Mouse (Mus musculus): ENCODE data around the gene Nploc4. TPM values are rescaled to one million over a fixed set of nuclear protein-coding genes. Genes with fewer than 3 reads are reported as not detected.

The Nploc4 gene
- 13.1 TPM for polyA plus RNA-seq (2014; fragmentation: Illumina TruSeq; extraction: RNeasy Lipid Tissue Mini Kit (QIAGEN cat#74804); ENCODE audit: low read depth, low replicate concordance)

DNA sequence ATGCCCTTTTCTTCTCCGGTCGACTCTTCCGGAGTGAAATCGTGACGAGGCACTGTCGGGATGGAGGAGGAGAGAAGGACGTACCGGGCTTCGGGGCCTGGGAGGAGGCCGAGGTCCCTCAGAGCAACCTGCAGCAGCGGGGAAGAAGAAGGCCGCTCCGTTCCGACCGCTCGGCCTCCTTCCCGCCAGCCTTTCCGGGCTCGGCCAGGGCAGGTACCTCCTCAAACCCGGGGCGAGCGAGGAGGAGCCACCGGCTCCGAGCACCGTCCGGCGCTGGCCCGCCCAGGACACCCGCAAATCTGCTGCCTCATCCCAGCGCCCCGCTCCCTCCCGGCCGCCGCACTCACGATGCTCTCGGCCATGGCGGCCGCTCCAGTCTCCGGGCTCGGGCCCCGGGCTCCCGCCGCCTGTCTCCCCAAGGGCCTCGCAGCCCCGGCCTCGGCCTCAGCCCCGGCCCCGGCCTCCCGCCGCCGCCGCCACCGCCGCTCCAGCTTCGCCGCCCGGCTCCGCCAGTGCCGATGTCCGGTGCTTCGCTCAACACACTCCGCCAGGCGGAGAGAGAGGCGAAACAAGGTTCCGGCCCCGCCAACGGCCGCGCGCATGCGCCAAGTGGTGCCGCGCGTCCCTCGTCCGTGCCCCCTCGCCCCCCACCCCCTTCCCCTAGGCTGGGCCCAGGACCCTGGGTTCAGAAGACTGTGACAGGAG is at the start of gene Nploc4:
Gene Nploc4 (minus strand): TSS at position 557 of the 705 bp plus-strand sequence.

DNA sequence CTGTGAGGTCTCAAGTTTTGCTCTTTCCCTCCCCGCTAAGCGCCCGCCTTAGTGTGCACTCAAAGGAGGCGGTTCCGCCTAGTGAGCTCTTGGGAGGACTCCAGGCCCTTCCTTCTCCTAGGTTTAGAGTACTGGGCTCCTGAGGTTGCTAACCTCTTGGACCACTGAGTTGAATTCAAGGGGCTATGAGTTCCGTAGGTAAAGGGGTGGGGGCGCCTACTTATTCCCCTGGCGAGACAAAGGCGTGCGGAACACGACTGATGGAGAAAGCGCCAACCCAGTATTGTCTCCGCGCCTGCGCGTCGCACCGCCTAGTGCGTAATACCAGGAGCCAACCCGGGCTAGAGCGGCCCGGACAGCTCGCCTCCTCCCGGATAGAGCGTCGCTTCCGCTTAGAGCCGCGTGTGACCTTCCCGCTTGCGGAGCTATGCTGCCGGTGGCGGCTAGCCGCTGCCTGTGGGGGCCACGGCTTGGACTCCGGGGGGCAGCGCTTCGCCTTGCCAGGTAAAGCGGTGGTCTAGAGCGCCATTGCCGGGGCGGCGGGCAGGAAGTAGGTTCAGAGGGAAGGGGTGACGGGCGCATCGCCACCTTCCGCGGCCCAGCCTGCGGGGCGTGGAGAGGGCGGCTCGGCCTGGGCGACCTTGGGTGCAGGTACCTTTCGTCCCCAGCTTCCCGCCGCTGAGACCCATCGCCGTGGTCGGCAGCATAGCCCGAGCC is 46.9 kb upstream of the Nploc4 start, which contains the start of gene Mrpl12:
Gene Mrpl12 (plus strand): TSS at position 349 of the 717 bp plus-strand sequence.

DNA sequence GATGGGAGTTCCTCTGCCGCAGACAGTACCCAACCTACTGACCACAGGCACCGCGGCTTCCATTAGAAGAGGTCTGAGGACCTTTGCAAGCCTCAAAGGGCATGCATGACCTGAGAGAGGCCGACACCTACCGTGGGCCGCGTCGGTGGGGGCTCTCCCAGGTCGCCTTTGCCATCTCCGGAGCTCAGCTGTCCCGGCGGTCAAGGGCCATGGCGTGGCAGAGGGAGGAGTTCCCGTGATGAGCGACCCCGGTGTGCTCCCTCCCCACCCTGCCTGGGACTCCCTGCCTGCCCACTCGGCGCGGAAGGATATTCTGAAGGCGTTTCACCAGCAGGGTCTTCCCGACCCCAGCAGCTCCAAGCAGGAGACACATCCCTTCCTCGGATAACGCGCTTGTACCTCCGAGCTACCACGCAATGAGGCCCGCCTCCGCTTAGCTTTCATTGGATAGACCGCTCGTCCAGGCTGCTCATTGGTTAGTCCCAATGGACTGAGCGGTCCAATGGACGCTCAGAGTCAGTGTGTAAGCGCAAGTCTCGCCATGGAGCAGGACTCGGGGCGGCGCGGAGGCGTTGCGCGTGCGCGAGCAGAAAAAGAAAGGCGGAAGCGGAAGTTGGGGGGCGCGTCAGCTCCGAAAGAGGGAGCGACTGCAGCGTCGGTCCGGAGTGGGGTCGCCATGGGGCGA is 29.7 kb upstream of the Nploc4 start, which contains the start of gene Arl16:
Gene Arl16 (minus strand): TSS at position 557 of the 685 bp plus-strand sequence.

DNA sequence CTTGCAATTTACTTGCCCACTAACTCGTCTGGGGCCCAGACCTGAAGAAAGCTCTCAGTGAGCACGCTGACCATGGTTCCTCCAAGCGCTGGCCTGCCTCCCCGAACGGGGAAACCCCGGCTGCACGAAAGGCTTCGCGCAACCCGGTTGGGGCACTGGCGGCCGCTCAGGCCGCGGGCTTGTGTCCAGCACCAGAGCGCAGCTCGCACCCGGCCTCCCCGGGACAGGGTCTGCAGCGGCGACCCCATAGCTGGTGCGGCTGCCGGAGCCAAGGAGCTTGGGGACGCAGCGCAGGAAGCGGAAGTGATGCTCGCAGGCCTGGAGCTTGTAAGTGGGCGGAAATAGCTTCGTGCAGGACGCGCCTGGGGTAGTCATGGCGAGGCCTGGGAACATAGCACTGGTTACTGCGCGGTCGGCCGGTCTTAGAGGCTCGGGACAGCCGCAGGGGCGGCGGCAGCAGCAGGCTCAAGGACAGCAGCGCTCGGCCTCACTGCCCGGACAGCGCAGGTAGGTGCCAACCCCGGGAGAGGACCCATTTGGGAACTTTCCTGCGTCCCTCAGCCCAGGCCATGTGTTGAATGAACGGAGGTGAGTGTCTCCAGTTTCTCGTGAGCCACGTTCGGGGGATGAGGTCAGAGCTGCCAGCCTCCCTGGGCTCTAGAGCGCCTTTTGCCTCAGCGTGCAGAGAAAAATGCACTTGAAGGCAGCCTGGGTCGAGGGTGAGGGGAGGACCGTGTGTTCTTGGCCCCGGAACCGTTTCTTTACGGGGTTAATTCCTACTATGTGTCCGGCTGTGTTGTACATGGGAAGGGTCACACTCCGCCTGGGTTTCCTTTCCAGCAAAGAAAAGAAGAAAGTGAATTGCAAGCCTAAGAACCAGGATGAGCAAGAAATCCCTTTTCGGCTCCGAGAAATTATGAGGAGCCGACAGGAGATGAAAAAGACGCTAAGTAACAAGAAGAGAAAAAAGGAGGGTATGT is 20.6 kb upstream of the Nploc4 start, which contains the start of the genes Oxld1 and Ccdc137:
Gene Oxld1 (minus strand): TSS at position 297 of the 980 bp plus-strand sequence.
Gene Ccdc137 (plus strand): TSS at position 344 of the 980 bp plus-strand sequence.

DNA sequence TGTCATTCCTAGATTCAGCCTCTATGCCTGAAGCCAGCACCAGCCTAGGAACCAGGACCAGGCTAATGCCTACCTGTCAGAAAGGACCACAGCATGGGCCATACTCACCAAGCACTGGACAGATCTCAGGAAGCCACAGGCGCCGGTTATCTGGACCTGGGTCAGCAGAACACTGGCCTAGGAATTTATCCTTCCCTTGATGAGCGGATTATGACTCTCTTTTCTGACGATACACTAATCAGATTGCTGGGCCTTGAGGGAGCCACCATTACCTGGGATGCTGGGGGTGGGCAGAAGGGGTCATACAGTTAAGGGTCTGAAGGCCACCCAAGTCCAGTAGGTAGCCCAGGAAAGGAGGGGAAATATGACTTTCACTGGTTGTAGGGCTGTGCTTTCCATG is 15.8 kb upstream of the Nploc4 start, which contains the start of gene Pde6g:
Gene Pde6g (minus strand): TSS at position 195 of the 400 bp plus-strand sequence.

DNA sequence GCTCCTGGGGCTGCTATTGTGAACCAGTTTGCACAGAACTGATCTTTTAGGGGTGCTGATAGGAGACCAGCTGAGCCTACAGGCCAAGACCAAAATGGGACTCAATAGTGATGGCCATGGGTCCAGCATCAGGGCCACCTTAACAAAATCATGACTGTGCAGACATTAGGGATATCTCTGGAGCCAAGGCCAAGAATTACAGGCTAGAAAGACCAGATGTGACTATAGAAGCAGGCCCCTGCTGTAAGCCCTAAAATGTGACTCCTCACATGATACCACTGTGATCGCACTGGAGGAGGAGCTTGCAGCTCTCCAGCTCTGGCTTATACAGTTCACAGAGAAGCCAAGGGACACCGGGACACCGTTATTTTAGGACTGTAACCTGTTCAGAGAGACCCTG is 4.8 kb upstream of the Nploc4 start, which contains the start of gene Tspan10:
Gene Tspan10 (plus strand): TSS at position 301 of the 400 bp plus-strand sequence.

DNA sequence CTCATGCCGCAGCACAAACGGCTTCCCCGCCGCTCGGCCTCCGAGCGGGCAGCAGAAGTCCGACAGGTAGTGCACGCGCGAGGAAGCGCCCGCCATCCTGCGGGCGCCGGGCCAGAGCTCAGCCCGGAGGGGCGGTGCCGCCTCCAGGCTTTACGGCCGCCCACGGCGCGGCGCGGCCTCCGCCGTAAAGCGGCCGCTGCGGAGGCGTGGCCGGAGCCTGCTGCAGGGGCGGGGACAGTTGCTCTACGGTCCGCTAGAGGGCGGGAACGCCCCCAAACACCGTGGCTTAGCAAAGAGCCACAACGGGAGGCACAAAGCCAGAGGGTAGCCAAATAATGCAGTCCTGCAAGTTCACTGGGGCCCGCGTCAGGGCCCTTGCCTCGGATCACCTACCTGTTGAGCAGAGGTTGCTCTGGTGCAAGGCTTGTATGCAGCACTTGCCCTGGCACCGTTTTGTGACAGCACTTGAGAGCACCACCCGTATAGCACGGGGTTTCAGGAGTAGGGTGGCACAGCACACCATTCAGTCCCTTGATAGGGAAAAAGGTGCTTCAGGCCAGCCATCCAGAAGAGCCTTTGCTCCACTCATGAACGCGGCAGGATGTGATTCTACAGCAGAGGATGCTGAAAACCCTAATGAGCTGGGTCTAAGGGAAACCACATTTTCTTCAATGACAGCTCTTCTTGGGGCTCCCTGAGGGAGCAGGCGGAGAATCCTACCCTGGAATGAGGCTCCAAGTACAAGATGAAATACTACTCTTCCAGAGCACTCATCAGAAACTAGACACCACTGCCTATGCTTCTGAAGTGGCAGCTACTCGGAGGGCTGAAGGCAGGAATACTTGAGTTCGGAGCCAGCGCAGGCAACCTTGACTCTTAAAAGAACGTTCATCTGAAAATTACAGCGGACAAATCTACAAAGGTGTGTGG is 58.6 kb downstream of the Nploc4 start, which contains the start of gene Faap100:
Gene Faap100 (minus strand): TSS at position 154 of the 930 bp plus-strand sequence.

DNA sequence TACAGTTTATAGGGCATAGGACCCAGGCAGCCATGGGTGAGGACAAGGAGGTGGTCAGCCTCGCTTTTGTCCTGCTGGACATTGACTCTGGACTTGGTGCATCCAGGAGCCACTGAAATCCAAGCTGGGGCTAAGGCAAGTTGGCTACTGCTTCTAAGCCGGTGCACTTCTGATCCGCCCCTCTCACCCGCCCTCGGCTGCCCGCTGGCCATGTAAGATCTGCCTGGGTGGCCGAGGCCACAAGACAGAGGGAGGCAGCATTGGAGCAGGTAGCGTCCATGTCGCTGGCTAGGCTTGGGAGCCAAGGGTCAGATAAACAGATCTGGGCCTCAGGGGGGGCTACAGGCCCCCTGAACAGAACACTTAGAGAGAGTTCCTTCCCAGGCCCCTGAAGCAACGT is 76.2 kb downstream of the Nploc4 start, which contains the start of gene Fscn2:
Gene Fscn2 (plus strand): TSS at position 240 of the 400 bp plus-strand sequence.

DNA sequence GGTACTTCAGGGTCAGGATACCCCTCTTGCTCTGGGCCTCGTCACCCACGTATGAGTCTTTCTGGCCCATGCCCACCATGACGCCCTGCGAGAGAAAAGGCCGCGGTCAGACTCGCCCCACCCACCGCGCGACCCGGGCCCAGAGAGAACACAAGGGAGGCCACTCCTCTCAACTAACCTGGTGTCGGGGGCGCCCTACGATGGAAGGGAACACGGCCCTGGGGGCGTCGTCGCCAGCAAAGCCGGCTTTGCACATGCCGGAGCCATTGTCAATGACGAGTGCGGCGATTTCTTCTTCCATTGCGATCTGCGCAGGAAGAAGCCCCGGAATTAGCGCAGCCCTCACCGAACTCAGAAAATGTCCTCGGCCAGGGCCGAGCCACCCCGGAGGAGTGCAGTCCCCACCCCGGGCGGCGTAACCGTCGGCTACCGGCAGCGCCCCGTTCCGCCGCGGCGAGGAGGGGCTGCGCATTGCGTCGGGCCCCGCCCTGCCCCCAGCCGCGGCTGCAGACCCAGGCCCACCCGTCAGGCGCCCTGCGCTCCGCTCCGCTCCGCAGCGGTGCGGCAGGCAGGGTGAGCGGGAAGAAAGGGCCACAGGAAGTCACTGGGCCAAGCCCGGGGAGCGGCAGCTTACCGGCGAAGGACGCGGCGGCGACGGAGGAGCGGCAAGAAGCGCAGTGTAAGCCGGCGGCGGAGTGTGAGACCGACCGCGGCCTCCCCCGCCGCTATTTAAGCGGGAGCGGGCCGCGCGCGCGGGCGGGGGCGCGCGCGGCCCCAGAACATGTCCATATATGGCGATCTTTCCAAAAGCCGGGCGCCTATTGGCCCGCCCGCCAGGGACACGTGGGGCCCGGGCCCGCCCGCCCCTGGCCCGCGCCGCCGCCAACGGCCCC is 89.5 kb downstream of the Nploc4 start, which contains the start of gene Actg1:
Gene Actg1 (minus strand): TSS at position 752 of the 893 bp plus-strand sequence.

Other genes starting within 250 kb of the Nploc4 start
- 1.1 TPM for gene Bahcc1, start 204.8 kb downstream of the Nploc4 start, polyA plus RNA-seq (2014; fragmentation: Illumina TruSeq; extraction: RNeasy Lipid Tissue Mini Kit (QIAGEN cat#74804); ENCODE audit: low read depth, low replicate concordance)
- gene Actg1, start 89.2 kb downstream of the Nploc4 start, polyA plus RNA-seq (2014; fragmentation: Illumina TruSeq; extraction: RNeasy Lipid Tissue Mini Kit (QIAGEN cat#74804); ENCODE audit: low read depth, low replicate concordance): 656 TPM
- not detected for gene Fscn2, start 76.2 kb downstream of the Nploc4 start, polyA plus RNA-seq (2014; fragmentation: Illumina TruSeq; extraction: RNeasy Lipid Tissue Mini Kit (QIAGEN cat#74804); ENCODE audit: low read depth, low replicate concordance)
- not detected for gene Faap100, start 58.9 kb downstream of the Nploc4 start, polyA plus RNA-seq (2014; fragmentation: Illumina TruSeq; extraction: RNeasy Lipid Tissue Mini Kit (QIAGEN cat#74804); ENCODE audit: low read depth, low replicate concordance)
- gene Tspan10, start 4.9 kb upstream of the Nploc4 start, polyA plus RNA-seq (2014; fragmentation: Illumina TruSeq; extraction: RNeasy Lipid Tissue Mini Kit (QIAGEN cat#74804); ENCODE audit: low read depth, low replicate concordance): not detected
- gene Pde6g, start 15.8 kb upstream of the Nploc4 start, polyA plus RNA-seq (2014; fragmentation: Illumina TruSeq; extraction: RNeasy Lipid Tissue Mini Kit (QIAGEN cat#74804); ENCODE audit: low read depth, low replicate concordance): not detected
- not detected for gene Oxld1, start 20.4 kb upstream of the Nploc4 start, polyA plus RNA-seq (2014; fragmentation: Illumina TruSeq; extraction: RNeasy Lipid Tissue Mini Kit (QIAGEN cat#74804); ENCODE audit: low read depth, low replicate concordance)
- 12.8 TPM for gene Ccdc137, start 20.4 kb upstream of the Nploc4 start, polyA plus RNA-seq (2014; fragmentation: Illumina TruSeq; extraction: RNeasy Lipid Tissue Mini Kit (QIAGEN cat#74804); ENCODE audit: low read depth, low replicate concordance)
- gene Arl16, start 29.9 kb upstream of the Nploc4 start, polyA plus RNA-seq (2014; fragmentation: Illumina TruSeq; extraction: RNeasy Lipid Tissue Mini Kit (QIAGEN cat#74804); ENCODE audit: low read depth, low replicate concordance): 9.9 TPM
- gene Mrpl12, start 46.9 kb upstream of the Nploc4 start, polyA plus RNA-seq (2014; fragmentation: Illumina TruSeq; extraction: RNeasy Lipid Tissue Mini Kit (QIAGEN cat#74804); ENCODE audit: low read depth, low replicate concordance): 6.1 TPM
- 2.5 TPM for gene Slc25a10, start 54.1 kb upstream of the Nploc4 start, polyA plus RNA-seq (2014; fragmentation: Illumina TruSeq; extraction: RNeasy Lipid Tissue Mini Kit (QIAGEN cat#74804); ENCODE audit: low read depth, low replicate concordance)
- 2.3 TPM for gene Gcgr, start 93.0 kb upstream of the Nploc4 start, polyA plus RNA-seq (2014; fragmentation: Illumina TruSeq; extraction: RNeasy Lipid Tissue Mini Kit (QIAGEN cat#74804); ENCODE audit: low read depth, low replicate concordance)
- gene Mcrip1, start 112.0 kb upstream of the Nploc4 start, polyA plus RNA-seq (2014; fragmentation: Illumina TruSeq; extraction: RNeasy Lipid Tissue Mini Kit (QIAGEN cat#74804); ENCODE audit: low read depth, low replicate concordance): 0.89 TPM
- gene Ppp1r27, start 113.4 kb upstream of the Nploc4 start, polyA plus RNA-seq (2014; fragmentation: Illumina TruSeq; extraction: RNeasy Lipid Tissue Mini Kit (QIAGEN cat#74804); ENCODE audit: low read depth, low replicate concordance): not detected
- gene P4hb, start 135.5 kb upstream of the Nploc4 start, polyA plus RNA-seq (2014; fragmentation: Illumina TruSeq; extraction: RNeasy Lipid Tissue Mini Kit (QIAGEN cat#74804); ENCODE audit: low read depth, low replicate concordance): 238 TPM
- gene Arhgdia, start 143.9 kb upstream of the Nploc4 start, polyA plus RNA-seq (2014; fragmentation: Illumina TruSeq; extraction: RNeasy Lipid Tissue Mini Kit (QIAGEN cat#74804); ENCODE audit: low read depth, low replicate concordance): 20.6 TPM
- gene Alyref, start 160.7 kb upstream of the Nploc4 start, polyA plus RNA-seq (2014; fragmentation: Illumina TruSeq; extraction: RNeasy Lipid Tissue Mini Kit (QIAGEN cat#74804); ENCODE audit: low read depth, low replicate concordance): 11.9 TPM
- 7.1 TPM for gene Anapc11, start 160.7 kb upstream of the Nploc4 start, polyA plus RNA-seq (2014; fragmentation: Illumina TruSeq; extraction: RNeasy Lipid Tissue Mini Kit (QIAGEN cat#74804); ENCODE audit: low read depth, low replicate concordance)
- gene Npb, start 170.8 kb upstream of the Nploc4 start, polyA plus RNA-seq (2014; fragmentation: Illumina TruSeq; extraction: RNeasy Lipid Tissue Mini Kit (QIAGEN cat#74804); ENCODE audit: low read depth, low replicate concordance): not detected
- 15.0 TPM for gene Pcyt2, start 180.2 kb upstream of the Nploc4 start, polyA plus RNA-seq (2014; fragmentation: Illumina TruSeq; extraction: RNeasy Lipid Tissue Mini Kit (QIAGEN cat#74804); ENCODE audit: low read depth, low replicate concordance)
- 3.0 TPM for gene Sirt7, start 187.5 kb upstream of the Nploc4 start, polyA plus RNA-seq (2014; fragmentation: Illumina TruSeq; extraction: RNeasy Lipid Tissue Mini Kit (QIAGEN cat#74804); ENCODE audit: low read depth, low replicate concordance)
- gene Mafg, start 195.9 kb upstream of the Nploc4 start, polyA plus RNA-seq (2014; fragmentation: Illumina TruSeq; extraction: RNeasy Lipid Tissue Mini Kit (QIAGEN cat#74804); ENCODE audit: low read depth, low replicate concordance): 11.3 TPM
- gene Pycr1, start 206.1 kb upstream of the Nploc4 start, polyA plus RNA-seq (2014; fragmentation: Illumina TruSeq; extraction: RNeasy Lipid Tissue Mini Kit (QIAGEN cat#74804); ENCODE audit: low read depth, low replicate concordance): 0.32 TPM
- not detected for gene Myadml2, start 210.4 kb upstream of the Nploc4 start, polyA plus RNA-seq (2014; fragmentation: Illumina TruSeq; extraction: RNeasy Lipid Tissue Mini Kit (QIAGEN cat#74804); ENCODE audit: low read depth, low replicate concordance)
- gene Notum, start 223.5 kb upstream of the Nploc4 start, polyA plus RNA-seq (2014; fragmentation: Illumina TruSeq; extraction: RNeasy Lipid Tissue Mini Kit (QIAGEN cat#74804); ENCODE audit: low read depth, low replicate concordance): not detected
- gene Aspscr1, start 235.3 kb upstream of the Nploc4 start, polyA plus RNA-seq (2014; fragmentation: Illumina TruSeq; extraction: RNeasy Lipid Tissue Mini Kit (QIAGEN cat#74804); ENCODE audit: low read depth, low replicate concordance): 1.6 TPM

Measured in kidney, adult 10 weeks (tissue).